ENCODE assay signal across 25 mouse cellular contexts in genomic region chr15:26869197-26869596, GRCm38 (mm10). TPM values are rescaled to one million over a fixed set of nuclear protein-coding genes. Genes with fewer than 3 reads are reported as not detected.
DNase-seq lines count a peak whose midpoint lies in the region; ATAC-seq lines count a peak whose summit lies in the region.
"Had no signal": no experiment of that assay in that cellular context is flagged by ENCODE, and none has a peak within 500 bp of the region (broad histone marks: within the 10 kb centered on the region; RNA-seq: fewer than 3 reads in every experiment).

No protein-coding gene starts in this region.

- peaks cover 12% of the 10 kb centered on the region; the same call in 1 of the 2 replicates for H3K4me1 ChIP-seq in embryonic facial prominence, embryonic 14.5 days (ENCODE audit: control insufficient read depth, insufficient read depth, low read length)
- no peaks in the 10 kb centered on the region for H3K4me1 ChIP-seq in embryonic facial prominence, embryonic 10.5 days

- 0 out of 2 replicates have a peak, but pooled peaks cover 3% of the 10 kb centered on the region for H3K9me3 ChIP-seq in embryonic facial prominence, embryonic 14.5 days (ENCODE audit: control insufficient read depth, low read length)
- no peaks in the 10 kb centered on the region for H3K9me3 ChIP-seq in embryonic facial prominence, embryonic 10.5 days
- H3K9me3 ChIP-seq: embryonic facial prominence, embryonic 12.5 days; embryonic facial prominence, embryonic 15.5 days; forebrain, embryonic 10.5 days; forebrain, embryonic 12.5 days had no signal

- H3K9ac ChIP-seq in embryonic facial prominence, embryonic 14.5 days (ENCODE audit: low read depth, low read length) = no peak overlapping the region
- H3K9ac ChIP-seq: embryonic facial prominence, embryonic 12.5 days; embryonic facial prominence, embryonic 15.5 days; forebrain, embryonic 12.5 days had no signal

- ATAC-seq in embryonic facial prominence, embryonic 14.5 days (ENCODE audit: low read depth) = no peak
- peak; percentile 66 for ATAC-seq in common myeloid progenitor, adult 5-6 weeks (replicated peaks; ENCODE audit: low read depth, poor library complexity, severe bottlenecking)
- ATAC-seq in megakaryocyte progenitor cell, adult 5-6 weeks (replicated peaks; ENCODE audit: poor library complexity) = peak; percentile 54; the same call in 1 of the 2 replicates
- ATAC-seq: forebrain, embryonic 14.5 days; forebrain, embryonic 16.5 days had no signal

- no peak overlapping the region for H3K4me3 ChIP-seq in embryonic facial prominence, embryonic 14.5 days (ENCODE audit: low read depth, low read length)
- no peak overlapping the region for H3K4me3 ChIP-seq in embryonic facial prominence, embryonic 10.5 days
- H3K4me3 ChIP-seq: embryonic facial prominence, embryonic 12.5 days; embryonic facial prominence, embryonic 15.5 days; erythroblast, embryonic 14.5 days; forebrain, embryonic 10.5 days; forebrain, embryonic 12.5 days had no signal

- 54% methylated on average over 3 of the region's 3 CpGs for WGBS in embryonic facial prominence, embryonic 14.5 days
- 77% methylated on average over 3 of the region's 3 CpGs for WGBS in embryonic facial prominence, embryonic 10.5 days

- no peaks in the 10 kb centered on the region for H3K36me3 ChIP-seq in embryonic facial prominence, embryonic 14.5 days (ENCODE audit: control insufficient read depth, insufficient read depth, low read length)
- no peaks in the 10 kb centered on the region for H3K36me3 ChIP-seq in embryonic facial prominence, embryonic 10.5 days (replicated peaks)
- H3K36me3 ChIP-seq: embryonic facial prominence, embryonic 12.5 days; embryonic facial prominence, embryonic 15.5 days; forebrain, embryonic 10.5 days; forebrain, embryonic 12.5 days had no signal

- H3K27me3 ChIP-seq in embryonic facial prominence, embryonic 14.5 days (replicated peaks; ENCODE audit: control insufficient read depth, insufficient read depth, low read length) = no peaks in the 10 kb centered on the region
- H3K27me3 ChIP-seq in embryonic facial prominence, embryonic 10.5 days (replicated peaks; ENCODE audit: low read depth, poor library complexity, severe bottlenecking) = no peaks in the 10 kb centered on the region
- H3K27me3 ChIP-seq: embryonic facial prominence, embryonic 12.5 days; embryonic facial prominence, embryonic 15.5 days; forebrain, embryonic 12.5 days had no signal

- no peak overlapping the region for H3K27ac ChIP-seq in embryonic facial prominence, embryonic 14.5 days (replicated peaks; ENCODE audit: low read depth, low read length)
- H3K27ac ChIP-seq in embryonic facial prominence, embryonic 10.5 days (replicated peaks) = no peak overlapping the region
- H3K27ac ChIP-seq: embryonic facial prominence, embryonic 12.5 days; embryonic facial prominence, embryonic 15.5 days; forebrain, embryonic 10.5 days; forebrain, embryonic 12.5 days had no signal

- no peak overlapping the region for H3K4me2 ChIP-seq in embryonic facial prominence, embryonic 14.5 days (ENCODE audit: low read depth, low read length)
- H3K4me2 ChIP-seq: embryonic facial prominence, embryonic 12.5 days; embryonic facial prominence, embryonic 15.5 days; forebrain, embryonic 12.5 days had no signal

- peak; percentile 59 for DNase-seq in embryonic facial prominence, embryonic 14.5 days (ENCODE audit: low spot score)
- no peak for DNase-seq in embryonic facial prominence, embryonic 10.5 days (ENCODE audit: low spot score)
- DNase-seq in kidney, postnatal 14 days = peak; percentile 4
- no peak for DNase-seq in kidney, postnatal 10 days
- DNase-seq in right cerebral cortex, postnatal 25 days = no peak
- DNase-seq in B cell, adult 2 months = no peak
- DNase-seq: adrenal gland, adult 2 months; adrenal gland, postnatal 10 days; adrenal gland, postnatal 25 days; cerebellum, adult 11-12 months; cerebellum, adult 2 months; cerebellum, adult 9-10 months; cerebellum, postnatal 10 days; cerebellum, postnatal 25 days; embryo, embryonic 11 days had no signal

RNA-seq across cellular contexts. Expression of gene Fbxl7, which starts 26.2 kb away (rescaled TPM):
- 24.5 and 26.3 TPM in 2 replicates for polyA plus RNA-seq in embryonic facial prominence, embryonic 14.5 days (2014; fragmentation: Nextera tagmentation; extraction: Ambion mirVana)
- polyA plus RNA-seq in embryonic facial prominence, embryonic 10.5 days (2016; fragmentation: Nextera tagmentation; extraction: Ambion mirVana) = 11.9 and 14.5 TPM in 2 replicates
- total RNA-seq in common myeloid progenitor, adult 5-6 weeks (2017) = not detected in 2 replicates
- not detected in 2 replicates for total RNA-seq in megakaryocyte progenitor cell, adult 5-6 weeks (2015)
- total RNA-seq in megakaryocyte progenitor cell, adult 5-6 weeks (2017) = not detected in 2 replicates
- total RNA-seq: MEL had no signal
- polyA plus RNA-seq: erythroblast, embryonic 14.5 days had no signal

Comparison
In these comparisons a context has a peak if more than half of its experiments do, and no peak if none do; other contexts are left out.
1. DNase-seq: peak in embryonic facial prominence, embryonic 14.5 days (single experiment) and kidney, postnatal 14 days (single experiment); none in embryonic facial prominence, embryonic 10.5 days (single experiment), kidney, postnatal 10 days (single experiment), right cerebral cortex, postnatal 25 days (single experiment) and B cell, adult 2 months (0 of 2).